Mouse (Mus musculus) liver, adult 2 months (tissue): ENCODE data around the gene Bbc3. TPM values are rescaled to one million over a fixed set of nuclear protein-coding genes. Genes with fewer than 3 reads are reported as not detected.

Experiments
- DNase-seq: peaks from one replicate; pipeline ENCODE4 v3.0.0-alpha.2; 2011; ENCODE audit warnings: low read depth, low spot score; ENCODE audit errors: extremely low read depth
- H3K27ac ChIP-seq: fragments of 200-500 bp; replicated peaks from 2 replicates; pipeline ENCODE4 v1.5.1; 2012; ENCODE audit warnings: low read depth, mild to moderate bottlenecking, control low read depth, inconsistent platforms, low read length; ENCODE audit not compliant: insufficient read depth
- H3K27me3 ChIP-seq: fragments of 200-500 bp; 2 replicates; pipeline ENCODE4 v1.6.1; 2012; ENCODE audit warnings: mild to moderate bottlenecking, moderate library complexity, low read length, inconsistent platforms; ENCODE audit not compliant: control insufficient read depth, insufficient read depth
- H3K36me3 ChIP-seq: fragments of 200-500 bp; 2 replicates; pipeline ENCODE4 v1.6.1; 2012; ENCODE audit warnings: low read length, inconsistent platforms; ENCODE audit not compliant: control insufficient read depth, insufficient read depth
- H3K4me1 ChIP-seq: fragments of 200-500 bp; 2 replicates; pipeline ENCODE4 v1.6.1; 2011; ENCODE audit warnings: low read length; ENCODE audit not compliant: control insufficient read depth, insufficient read depth
- H3K4me3 ChIP-seq: fragments of 200-500 bp; 2 replicates; pipeline ENCODE4 v1.5.1; 2011; ENCODE audit warnings: low read depth, mild to moderate bottlenecking, control low read depth, low read length, moderate library complexity; ENCODE audit not compliant: insufficient read depth
- H3K79me2 ChIP-seq: fragments of 200-500 bp; 2 replicates; pipeline ENCODE4 v1.6.1; 2012; ENCODE audit warnings: inconsistent platforms, mild to moderate bottlenecking, low read length, moderate library complexity; ENCODE audit not compliant: control insufficient read depth, insufficient read depth
- H3K9ac ChIP-seq: fragments of 200-500 bp; 2 replicates; pipeline ENCODE4 v1.6.1; 2012; ENCODE audit warnings: low read depth, mild to moderate bottlenecking, control low read depth, inconsistent platforms, low read length
- CTCF ChIP-seq: fragments of 200-500 bp; IDR thresholded peaks from 2 replicates; pipeline ENCODE4 v1.5.1; 2011; ENCODE audit warnings: low read depth, low read length, control low read depth
- POLR2A ChIP-seq: fragments of 200-500 bp; IDR thresholded peaks from 2 replicates; pipeline ENCODE4 v1.6.1; 2011; ENCODE audit warnings: low read length, control low read depth; ENCODE audit not compliant: insufficient read depth; ENCODE audit errors: extremely low read depth
- WGBS: fragments of 180-500 bp; shearing (Covaris S2); methylation state at CpG from one replicate; pipeline ENCODE4 v1.1.7; 2018; 5-methylcytosine and 5-hydroxymethylcytosine counted together
- polyA plus RNA-seq: library from polyadenylated mRNA; depleted of rRNA; stranded (reverse); fragments of >200 nt; gene quantifications from 2 replicates; pipeline ENCODE4 v1.2.3, GENCODE M21; 2012
- total RNA-seq: library from RNA; depleted of rRNA; stranded (reverse); fragments of >200 nt; gene quantifications from 2 replicates; pipeline ENCODE4 v1.2.3, GENCODE M21; 2014

Bbc3 gene
- total and polyA plus RNA-seq, 2 experiments = 6.0 to 15.2 TPM

- no peaks in the 10 kb centered on the region for H3K79me2 ChIP-seq
- H3K27me3 ChIP-seq = no peaks in the 10 kb centered on the region
- H3K36me3 ChIP-seq = no peaks in the 10 kb centered on the region
- peak overlapping the region; percentile 59 for H3K9ac ChIP-seq
- H3K4me3 ChIP-seq = peak overlapping the region; percentile 57
- H3K27ac ChIP-seq = peak overlapping the region; percentile 70
- TF ChIP-seq POLR2A (no peak), CTCF (no peak)
- H3K4me1 ChIP-seq = peaks cover 7% of the 10 kb centered on the region; the same call in 1 of the 2 replicates
- 3% methylated on average over 41 of the region's 41 CpGs for WGBS
- peak; percentile 73 for DNase-seq
These were observed 12.8 kb upstream of the Bbc3 start for GRCm38 (mm10) chr7:16295321-16295900.

DNA sequence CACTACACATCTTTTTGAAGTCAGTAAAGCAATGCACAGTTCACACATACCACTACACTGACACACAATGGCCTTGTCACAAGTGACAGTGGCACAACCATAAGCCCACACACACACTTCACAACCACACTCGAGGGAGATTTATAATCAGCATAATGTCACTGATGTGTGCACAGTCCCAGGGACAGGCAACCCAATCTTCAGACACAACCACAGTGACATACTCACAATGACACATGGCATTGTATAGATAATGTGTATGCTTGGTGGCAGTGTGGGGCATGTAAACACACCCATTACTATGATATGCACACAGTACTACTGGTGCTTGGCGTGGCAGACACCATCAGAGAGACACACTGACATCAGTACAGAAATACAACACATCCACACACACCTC is 12.0 kb upstream of the Bbc3 start:
- H3K9ac ChIP-seq = no peak overlapping the region
- H3K4me1 ChIP-seq = peaks cover 7% of the 10 kb centered on the region; the same call in 1 of the 2 replicates
- TF ChIP-seq POLR2A (no peak), CTCF (no peak)
- DNase-seq = no peak
- no peaks in the 10 kb centered on the region for H3K79me2 ChIP-seq
- H3K36me3 ChIP-seq = no peaks in the 10 kb centered on the region
- no peak overlapping the region for H3K4me3 ChIP-seq
- H3K27me3 ChIP-seq = no peaks in the 10 kb centered on the region
- no peak overlapping the region for H3K27ac ChIP-seq
- WGBS = 44% methylated on average over 2 of the region's 2 CpGs

DNA sequence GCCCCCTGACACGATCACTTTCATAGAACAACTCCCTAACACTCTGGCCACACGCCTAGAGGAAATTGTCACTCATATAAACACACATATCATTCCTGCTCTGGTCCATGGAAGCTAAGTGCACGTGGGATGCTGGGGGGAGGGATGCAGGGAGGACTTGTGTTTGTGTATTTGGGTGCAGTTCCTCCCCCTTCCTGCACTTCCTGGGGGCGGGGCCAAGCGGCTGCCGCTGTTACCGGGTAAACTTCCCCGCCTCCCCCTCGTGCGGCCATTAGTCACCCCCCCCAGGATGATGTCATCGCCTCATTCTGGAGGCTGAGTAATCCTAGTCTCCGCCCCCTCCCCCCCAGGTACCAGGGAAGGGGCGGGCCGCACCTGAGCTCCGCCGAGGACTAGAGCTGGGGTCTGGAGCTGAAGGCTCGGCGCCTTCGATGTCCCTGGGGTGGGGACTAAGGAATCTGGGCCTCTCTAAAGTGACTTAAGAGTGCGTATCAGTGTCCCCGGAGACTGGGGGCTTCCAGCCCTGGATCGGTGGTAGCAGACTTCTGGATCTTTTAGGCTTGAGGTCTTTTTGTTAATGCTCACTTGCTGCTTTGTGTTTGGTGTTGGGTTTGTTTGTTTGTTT is 11.3 kb upstream of the Bbc3 start:
- WGBS = 7% methylated on average over 22 of the region's 22 CpGs
- peak overlapping the region; percentile 24; the same call in 1 of the 2 replicates for H3K27ac ChIP-seq
- peak; percentile 58 for DNase-seq
- H3K9ac ChIP-seq = peak overlapping the region; percentile 54
- no peaks in the 10 kb centered on the region for H3K36me3 ChIP-seq
- H3K4me3 ChIP-seq = peak overlapping the region; percentile 47; the same call in 1 of the 2 replicates
- no peaks in the 10 kb centered on the region for H3K79me2 ChIP-seq
- peaks cover 7% of the 10 kb centered on the region; the same call in 1 of the 2 replicates for H3K4me1 ChIP-seq
- TF ChIP-seq POLR2A = no peak
- no peak for TF ChIP-seq CTCF
- H3K27me3 ChIP-seq = no peaks in the 10 kb centered on the region

DNA sequence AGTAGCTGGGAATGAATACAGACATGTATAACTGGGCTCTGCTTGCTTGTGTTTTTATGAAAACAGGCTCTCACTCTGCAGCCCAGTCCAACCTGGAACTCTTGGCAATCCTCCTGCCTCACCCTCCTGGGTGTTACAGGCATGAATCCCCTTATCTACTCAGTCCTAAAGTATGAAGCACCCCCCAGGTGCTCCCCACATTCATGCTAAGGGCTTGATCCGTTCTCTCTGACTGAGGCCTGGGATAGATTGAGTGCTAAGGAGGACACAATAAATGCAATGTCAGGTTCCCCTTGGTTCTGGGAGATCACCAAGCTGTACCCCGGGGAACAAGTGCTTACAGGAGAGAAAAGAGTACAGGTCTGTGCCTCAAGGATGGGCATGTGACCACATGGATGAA is 10.6 kb upstream of the Bbc3 start:
- H3K27ac ChIP-seq = no peak overlapping the region
- TF ChIP-seq POLR2A (no peak), CTCF (no peak)
- no peaks in the 10 kb centered on the region for H3K79me2 ChIP-seq
- H3K4me3 ChIP-seq = no peak overlapping the region
- DNase-seq = no peak
- peaks cover 7% of the 10 kb centered on the region; the same call in 1 of the 2 replicates for H3K4me1 ChIP-seq
- 69% methylated on average over 2 of the region's 2 CpGs for WGBS
- H3K9ac ChIP-seq = no peak overlapping the region
- H3K27me3 ChIP-seq = no peaks in the 10 kb centered on the region
- H3K36me3 ChIP-seq = no peaks in the 10 kb centered on the region

DNA sequence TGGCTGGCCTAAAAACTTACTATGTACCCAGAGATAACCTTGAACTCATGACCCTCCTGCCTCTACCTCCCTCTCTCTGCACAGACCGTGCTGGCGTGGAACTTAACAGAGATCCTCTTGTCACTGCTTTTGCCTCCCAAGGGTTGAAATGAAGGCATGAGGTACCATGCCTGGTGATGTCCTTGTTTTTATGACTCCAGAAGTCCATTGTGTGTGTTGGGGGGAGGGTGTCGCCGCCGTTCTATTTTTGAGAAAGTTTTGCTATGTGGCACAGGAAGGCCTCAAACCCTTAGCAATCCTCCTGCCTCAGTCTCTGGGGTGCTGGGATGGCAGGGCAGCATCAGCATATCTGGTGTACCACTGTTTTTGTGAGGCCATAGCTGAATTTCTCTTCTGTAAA is 9.3 kb upstream of the Bbc3 start:
- H3K27me3 ChIP-seq = no peaks in the 10 kb centered on the region
- no peak overlapping the region for H3K9ac ChIP-seq
- 85% methylated on average over 5 of the region's 5 CpGs for WGBS

More for the DNA sequence above, 9.3 kb upstream of the Bbc3 start:
- no peak overlapping the region for H3K27ac ChIP-seq
- no peaks in the 10 kb centered on the region for H3K36me3 ChIP-seq
- H3K79me2 ChIP-seq = no peaks in the 10 kb centered on the region
- H3K4me3 ChIP-seq = no peak overlapping the region
- TF ChIP-seq CTCF = no peak
- no peak for TF ChIP-seq POLR2A
- peaks cover 7% of the 10 kb centered on the region; the same call in 1 of the 2 replicates for H3K4me1 ChIP-seq
- no peak for DNase-seq
